Mouse (Mus musculus) ZHBTc4 (cell line): ENCODE data around the gene Mrgprb4.

ENCODE experiments used
- DNase-seq: peaks from one replicate; pipeline ENCODE4 v3.0.0-alpha.2; 2011; ENCODE audit warnings: low read depth, low spot score

The Mrgprb4 gene

DNA sequence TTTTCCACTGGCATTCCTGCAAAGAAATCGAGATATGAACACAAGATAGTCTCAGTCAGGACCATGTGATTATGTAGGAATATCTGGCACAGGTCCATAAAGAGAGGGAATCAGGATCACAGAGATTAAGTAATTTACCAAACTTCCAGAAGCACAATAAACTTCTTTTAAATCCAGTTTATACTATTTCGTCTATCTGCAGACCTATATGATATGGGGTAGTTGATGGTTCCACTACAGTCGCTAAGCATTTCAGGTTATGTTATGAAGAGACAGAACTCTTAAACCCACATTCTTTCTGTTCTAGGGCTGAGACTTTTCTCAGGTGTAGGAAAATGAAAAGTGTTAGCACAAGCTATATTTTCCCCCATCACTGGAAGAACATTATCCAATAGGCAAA lies at the start of gene Mrgprb4:
Mrgprb4 (minus strand) TSS at position 101 of the 400 bp plus-strand sequence.
- no peak for DNase-seq

DNA sequence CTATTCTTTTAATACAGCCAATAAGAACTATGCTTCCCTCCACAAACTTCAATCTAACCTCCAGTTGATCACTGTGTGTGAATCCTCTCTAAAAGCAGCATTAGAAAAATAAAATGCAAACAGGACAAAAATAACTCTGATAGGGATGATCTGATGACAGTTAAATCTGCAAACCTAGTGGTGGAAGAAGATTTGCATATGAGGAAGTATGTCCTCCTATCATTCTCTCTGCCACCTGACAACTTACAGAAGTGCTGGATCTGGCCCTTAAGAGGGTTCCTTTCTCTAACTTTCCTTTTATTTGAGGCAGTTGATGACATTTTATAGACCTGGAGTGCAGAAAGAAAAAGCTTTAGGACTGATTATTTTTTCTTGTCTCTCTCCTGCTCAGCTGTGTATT lies 27.0 kb upstream of the Mrgprb4 start:
- no peak for DNase-seq

DNA sequence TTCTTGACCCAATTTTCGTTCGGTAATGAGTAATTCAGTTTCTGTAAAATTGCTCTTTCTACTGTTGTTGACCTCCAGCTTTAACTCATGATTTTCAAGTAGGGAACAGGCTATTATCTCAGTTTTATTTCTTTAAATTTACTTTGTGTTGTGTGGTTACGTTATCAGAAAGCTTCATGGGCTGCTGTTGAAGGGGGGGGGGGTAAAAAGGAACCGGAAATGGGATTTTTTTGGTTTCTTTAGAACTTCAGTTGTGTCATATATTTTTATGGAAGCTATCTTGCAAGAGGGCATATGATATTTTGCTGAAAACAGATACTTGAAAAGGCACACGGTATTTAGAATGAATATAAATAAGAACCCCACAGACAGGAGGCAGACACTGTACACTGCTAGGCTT lies 26.0 kb upstream of the Mrgprb4 start:
- no peak for DNase-seq

DNA sequence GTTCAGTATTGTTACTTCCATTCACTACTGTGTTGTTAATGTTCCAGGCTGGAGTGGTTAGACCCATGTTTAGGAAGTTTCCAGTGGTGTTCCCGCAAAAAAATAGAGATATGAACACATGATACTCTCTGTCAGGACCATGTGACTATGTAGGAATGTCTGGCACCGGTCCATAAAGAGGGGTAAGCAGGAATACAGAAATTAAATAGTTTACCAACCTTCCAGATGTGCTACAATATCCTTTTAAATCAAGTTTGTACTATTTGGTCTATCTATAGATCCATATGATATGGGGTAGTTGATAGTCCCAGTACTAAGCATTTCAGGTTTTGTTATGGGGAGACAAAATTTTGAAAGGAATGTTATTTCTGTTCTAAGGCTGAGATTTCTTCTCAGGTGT lies 30.2 kb downstream of the Mrgprb4 start, which contains the start of gene Mrgprb5:
Mrgprb5 (minus strand) TSS at position 101 of the 400 bp plus-strand sequence.
- DNase-seq: no peak

DNA sequence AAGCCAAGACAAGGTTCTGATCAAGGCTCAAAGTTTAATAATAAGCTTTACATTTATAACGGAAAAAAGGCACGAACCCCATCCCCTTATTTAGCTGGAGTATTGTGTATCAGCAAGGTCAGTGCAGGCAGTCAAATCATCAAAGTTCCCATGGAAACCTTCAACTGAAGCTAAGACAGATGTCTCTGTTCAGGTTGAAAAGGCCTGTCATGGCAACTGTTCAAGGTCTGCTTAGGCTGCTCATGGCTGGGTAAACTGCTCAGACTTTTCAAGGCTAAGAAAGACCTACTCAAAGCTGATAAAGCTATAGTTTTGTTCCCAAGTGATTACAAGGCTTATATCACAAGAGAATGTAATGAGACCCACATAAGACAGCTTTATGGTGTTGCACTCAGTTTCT lies 31.6 kb downstream of the Mrgprb4 start:
- DNase-seq: no peak
